Mouse (Mus musculus) heart, postnatal 4 days (tissue): ENCODE data around the gene Olfr403. TPM values are rescaled to one million over a fixed set of nuclear protein-coding genes. Genes with fewer than 3 reads are reported as not detected.
"Not testable (repeated sequence)": the region's sequence is repeated elsewhere in the genome, so short reads cannot be mapped to it uniquely, and the experiment has no call there.

Experiments
- DNase-seq: peaks from one replicate; pipeline ENCODE4 v3.0.0; 2021
- total RNA-seq, 2 experiments: library from RNA; stranded (reverse); gene quantifications; 2 replicates each; pipeline ENCODE4 v1.2.3; 2021

Olfr403 gene
- total RNA-seq: not detected

- no peak for DNase-seq
Measured at GRCm38 (mm10) chr11:74185949-74186348, at the start of gene Olfr403. Gene Olfr403, plus strand, starts transcription at chr11:74186249.

GRCm38 (mm10) chr11:74140001-74140400 is 46.0 kb upstream of the Olfr403 start:
- DNase-seq: not testable (repeated sequence)

GRCm38 (mm10) chr11:74145866-74146265 is 40.2 kb upstream of the Olfr403 start:
- no peak for DNase-seq

- no peak for DNase-seq
Measured at GRCm38 (mm10) chr11:74153229-74153628, 32.8 kb upstream of the Olfr403 start, which contains the start of gene Olfr402. Gene Olfr402, plus strand, starts transcription at chr11:74153529.

- DNase-seq: no peak
Measured at GRCm38 (mm10) chr11:74168771-74169170, 17.3 kb upstream of the Olfr403 start.

DNA sequence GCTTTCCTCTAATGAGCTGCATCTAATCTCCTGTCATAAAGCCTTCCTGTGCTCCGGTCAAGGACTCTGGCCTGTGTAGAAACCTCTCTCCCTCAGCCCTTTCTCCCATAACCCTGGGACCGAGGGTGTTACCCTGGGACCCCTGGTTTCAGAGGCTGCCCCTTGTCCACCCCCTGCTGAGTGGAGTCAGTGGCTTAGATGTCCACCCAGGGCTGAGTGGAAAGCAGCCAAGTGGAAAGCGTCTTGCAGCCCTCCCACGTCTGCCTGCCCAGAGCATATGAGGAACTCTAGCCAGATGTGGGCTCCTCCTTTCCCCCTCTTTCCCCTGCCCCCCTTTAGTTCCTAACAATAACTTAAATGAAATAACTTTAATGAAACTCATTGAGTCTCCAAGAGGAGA is 2.9 kb upstream of the Olfr403 start:
- DNase-seq: no peak

GRCm38 (mm10) chr11:74183745-74184144 is 2.3 kb upstream of the Olfr403 start:
- no peak for DNase-seq

DNA sequence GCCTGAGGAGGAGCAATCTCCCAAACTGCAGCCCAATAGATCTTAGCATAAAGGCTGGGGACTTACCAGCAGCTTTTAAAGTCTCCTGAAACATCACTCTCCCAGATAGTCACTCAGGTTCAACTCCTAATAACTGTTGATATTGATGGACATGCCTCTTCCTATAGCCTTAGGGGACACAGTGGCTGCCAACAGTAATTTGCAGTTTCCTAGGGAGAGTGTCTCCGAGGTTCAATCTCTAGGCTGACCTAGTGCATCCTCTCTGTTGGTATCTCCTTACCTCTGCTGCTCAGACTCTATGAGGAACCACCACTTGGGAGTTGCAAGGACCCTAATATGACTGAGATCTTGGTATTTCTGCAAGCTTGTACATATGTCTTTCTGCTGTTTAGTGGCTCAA is 25.2 kb downstream of the Olfr403 start, which contains the start of gene Olfr43:
Olfr43 (minus strand) TSS at position 101 of the 400 bp plus-strand sequence.
- DNase-seq: no peak

DNA sequence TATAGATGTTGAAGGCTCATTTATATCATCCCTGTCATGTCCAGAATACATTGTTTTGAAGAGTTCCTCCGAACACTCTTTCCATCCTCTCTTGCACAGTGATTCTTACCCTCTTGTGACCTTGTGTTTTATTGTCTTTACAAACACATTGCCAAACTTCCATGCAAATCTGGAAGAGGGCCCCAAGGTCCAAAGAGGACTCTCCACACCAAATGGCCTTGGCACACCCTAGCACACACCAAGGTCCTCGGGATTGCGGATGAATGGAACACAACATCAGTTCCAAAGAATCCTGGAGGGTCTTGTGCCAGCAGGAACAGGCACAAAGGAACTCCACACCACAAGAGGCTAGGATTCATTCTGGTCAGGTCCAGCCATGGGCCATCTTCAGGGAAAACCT is 55.2 kb downstream of the Olfr403 start:
- DNase-seq: no peak

Other genes starting within 250 kb of the Olfr403 start
- not detected for gene Olfr23, start 249.6 kb upstream of the Olfr403 start, total RNA-seq
- gene Olfr397, start 225.4 kb upstream of the Olfr403 start, total RNA-seq: not detected
- gene Olfr398, start 195.8 kb upstream of the Olfr403 start, total RNA-seq: not detected
- gene Olfr139, start 129.7 kb upstream of the Olfr403 start, total RNA-seq: not detected
- gene Olfr399, start 129.6 kb upstream of the Olfr403 start, total RNA-seq: not detected
- not detected for gene Zfp616, start 116.3 kb upstream of the Olfr403 start, total RNA-seq
- not detected for gene Olfr401, start 72.5 kb upstream of the Olfr403 start, total RNA-seq
- gene Olfr402, start 32.7 kb upstream of the Olfr403 start, total RNA-seq: not detected
- not detected for gene Olfr43, start 25.1 kb downstream of the Olfr403 start, total RNA-seq
- not detected for gene Olfr406, start 73.6 kb downstream of the Olfr403 start, total RNA-seq
- not detected for gene Olfr59, start 97.5 kb downstream of the Olfr403 start, total RNA-seq
- gene Olfr410, start 151.8 kb downstream of the Olfr403 start, total RNA-seq: not detected
- gene Olfr411, start 166.4 kb downstream of the Olfr403 start, total RNA-seq: not detected
- gene Olfr412, start 175.8 kb downstream of the Olfr403 start, total RNA-seq: not detected